In the genomic region with DNA sequence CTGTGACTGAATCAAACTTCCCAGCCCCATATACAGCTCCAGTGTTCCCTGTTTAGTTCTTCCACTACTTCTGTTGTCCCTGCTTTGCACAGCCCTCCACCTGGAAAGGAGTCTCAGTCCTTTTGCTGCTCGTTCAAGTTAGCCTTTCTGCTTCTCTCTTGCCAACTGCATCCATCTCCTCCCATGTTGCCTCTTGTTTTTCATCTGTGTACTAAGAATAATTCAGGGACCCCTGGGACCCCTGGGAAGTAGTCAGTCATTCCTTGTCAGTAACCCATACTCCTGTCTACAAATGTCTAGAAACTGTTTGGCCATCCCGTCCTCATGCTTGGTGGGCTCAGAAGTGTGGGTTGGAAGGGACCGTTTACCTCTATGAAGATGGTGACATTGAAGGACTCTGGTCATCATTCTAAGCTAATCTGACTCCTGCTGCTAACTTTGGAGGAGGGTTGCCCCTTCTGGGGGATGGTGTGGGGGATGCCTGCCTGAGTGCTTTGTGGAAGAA, we compare ENCODE assay signal across 8 mouse cellular contexts. TPM values are rescaled to one million over a fixed set of nuclear protein-coding genes. Genes with fewer than 3 reads are reported as not detected.
DNase-seq lines count a peak whose midpoint lies in the region; ATAC-seq and TF ChIP-seq lines count a peak whose summit lies in the region.

No protein-coding gene starts in this region.

- H3K27me3 ChIP-seq in C2C12 (ENCODE audit: control insufficient read depth, insufficient read depth, insufficient read length) = no peaks in the 10 kb centered on the region
- H3K27me3 ChIP-seq in forebrain, embryonic 12.5 days = no peaks in the 10 kb centered on the region
- H3K27me3 ChIP-seq in liver, embryonic 13.5 days = no peaks in the 10 kb centered on the region
- H3K27me3 ChIP-seq in thymus, adult 2 months (ENCODE audit: control insufficient read depth, insufficient read depth, low read length) = no peaks in the 10 kb centered on the region

- H3K79me2 ChIP-seq in C2C12 (ENCODE audit: control insufficient read depth, insufficient read depth) = peaks cover 56% of the 10 kb centered on the region

- H3K9ac ChIP-seq in forebrain, embryonic 12.5 days = peak overlapping the region; percentile 93
- H3K9ac ChIP-seq in liver, embryonic 13.5 days = peak overlapping the region; percentile 97

- TF ChIP-seq CTCF in gastrocnemius, adult 2 months (IDR thresholded peaks at IDR 0.05) = no peak
- TF ChIP-seq CTCF in C2C12 (IDR thresholded peaks at IDR 0.05; ENCODE audit: control insufficient read depth, insufficient read depth, insufficient read length) = no peak
- no peak for TF ChIP-seq CTCF in thymus, adult 2 months (IDR thresholded peaks at IDR 0.05; ENCODE audit: borderline replicate concordance, control insufficient read depth, extremely low read depth, insufficient read depth, low read length, poor library complexity)

- H3K9me3 ChIP-seq in forebrain, embryonic 12.5 days = no peaks in the 10 kb centered on the region
- H3K9me3 ChIP-seq in liver, embryonic 13.5 days (replicated peaks) = no peaks in the 10 kb centered on the region

- peak overlapping the region; percentile 80 for H3ac ChIP-seq in C2C12 (ENCODE audit: control insufficient read depth, insufficient read length, low read depth)

- peak overlapping the region; percentile 85 for H3K4me2 ChIP-seq in forebrain, embryonic 12.5 days
- peak overlapping the region; percentile 78 for H3K4me2 ChIP-seq in liver, embryonic 13.5 days

- H3K36me3 ChIP-seq in C2C12 (ENCODE audit: control insufficient read depth, insufficient read depth) = no peaks in the 10 kb centered on the region
- 0 out of 2 replicates have a peak, but pooled peaks cover 4% of the 10 kb centered on the region for H3K36me3 ChIP-seq in forebrain, embryonic 12.5 days (replicated peaks)
- peaks cover 23% of the 10 kb centered on the region for H3K36me3 ChIP-seq in liver, embryonic 13.5 days
- no peaks in the 10 kb centered on the region for H3K36me3 ChIP-seq in thymus, adult 2 months (ENCODE audit: control insufficient read depth, insufficient read depth, low read length)

- TF ChIP-seq POLR2A in thymus, adult 2 months (IDR thresholded peaks at IDR 0.05; ENCODE audit: control insufficient read depth, extremely low read depth, insufficient read depth, low read length, poor library complexity) = no peak

- no peak for DNase-seq in gastrocnemius, adult 2 months
- DNase-seq in gastrocnemius, postnatal 36 days = no peak
- no peak for DNase-seq in liver, embryonic 13.5 days
- DNase-seq in thymus, adult 2 months = no peak
- DNase-seq in B cell, adult 2 months = no peak
- no peak for DNase-seq in kidney, adult 18-20 months

- peak overlapping the region; percentile 95 for H3K27ac ChIP-seq in gastrocnemius, adult 2 months
- peak overlapping the region; percentile 71; the same call in 1 of the 2 replicates for H3K27ac ChIP-seq in forebrain, embryonic 12.5 days
- H3K27ac ChIP-seq in liver, embryonic 13.5 days = peak overlapping the region; percentile 95
- no peak overlapping the region for H3K27ac ChIP-seq in thymus, adult 2 months (ENCODE audit: control insufficient read depth, insufficient read depth, low read length)

- H3K4me1 ChIP-seq in forebrain, embryonic 12.5 days = peaks cover 22% of the 10 kb centered on the region
- H3K4me1 ChIP-seq in liver, embryonic 13.5 days (replicated peaks) = peaks cover 77% of the 10 kb centered on the region
- H3K4me1 ChIP-seq in thymus, adult 2 months (replicated peaks; ENCODE audit: control insufficient read depth, insufficient read depth, low read length) = peaks cover 14% of the 10 kb centered on the region

- peak overlapping the region; percentile 76 for H3K4me3 ChIP-seq in gastrocnemius, adult 2 months
- H3K4me3 ChIP-seq in C2C12 (ENCODE audit: insufficient read depth, poor library complexity, severe bottlenecking) = peak overlapping the region; percentile 56
- peak overlapping the region; percentile 85 for H3K4me3 ChIP-seq in forebrain, embryonic 12.5 days (replicated peaks)
- H3K4me3 ChIP-seq in liver, embryonic 13.5 days (replicated peaks) = peak overlapping the region; percentile 93
- no peak overlapping the region for H3K4me3 ChIP-seq in thymus, adult 2 months (ENCODE audit: control insufficient read depth, insufficient read depth, low read length)

- peaks cover 31% of the 10 kb centered on the region for H3K79me3 ChIP-seq in C2C12 (ENCODE audit: low read depth)

- ATAC-seq in forebrain, embryonic 12.5 days (ENCODE audit: low FRiP score) = no peak
- no peak for ATAC-seq in liver, embryonic 13.5 days (ENCODE audit: low read depth)

- intact Hi-C loops in gastrocnemius, adult 2 months (cut with DNase I) = loop anchor here (2.0 to 5.0 kb wide), 2 partner anchors 14 to 36 kb away; no protein-coding TSS in a partner anchor
- intact Hi-C loops in gastrocnemius, postnatal 36 days (cut with DNase I) = loop anchor here (2.0 kb wide), 1 partner anchor 16 kb away; no protein-coding TSS in a partner anchor

- WGBS in forebrain, embryonic 12.5 days = 34% methylated on average over 3 of the region's 3 CpGs
- WGBS in liver, embryonic 13.5 days (ENCODE audit: insufficient replicate concordance) = 46% methylated on average over 3 of the region's 3 CpGs
- WGBS in thymus, adult 2 months = 54% methylated on average over 3 of the region's 3 CpGs

TF ChIP-seq in C2C12, 6 proteins besides CTCF, POLR2A, EP300 and RAD21:
- TF ChIP-seq CEBPB (IDR thresholded peaks at IDR 0.05; ENCODE audit: low read depth) (no peak), MAX (IDR thresholded peaks at IDR 0.05) (no peak), USF1 (IDR thresholded peaks at IDR 0.05; ENCODE audit: low read depth) (no peak), MYOD1 (IDR thresholded peaks at IDR 0.05; ENCODE audit: control insufficient read depth, insufficient read length, low read depth) (no peak), FOSL1 (IDR thresholded peaks at IDR 0.05; ENCODE audit: insufficient read depth, low read length, poor library complexity, severe bottlenecking) (no peak), MYOG (IDR thresholded peaks at IDR 0.05; ENCODE audit: control insufficient read depth, extremely low read depth, insufficient read length) (no peak)

RNA-seq across cellular contexts. Expression of gene St3gal2, which starts 1.1 kb away (rescaled TPM):
- 10 to 100 TPM; 46.4 to 51.0 TPM for total RNA-seq in gastrocnemius, adult 2 months (2021)
- total RNA-seq in gastrocnemius, postnatal 36 days (2021) = 10 to 100 TPM; 47.1 to 48.8 TPM
- polyA plus RNA-seq in C2C12 (2012; fragmentation: generic; extraction: Trizol) = 23.3 TPM
- 26.2 and 27.2 TPM in 2 replicates for polyA plus RNA-seq in forebrain, embryonic 12.5 days (2016; fragmentation: Nextera tagmentation; extraction: Ambion mirVana)
- 21.0 and 25.2 TPM in 2 replicates for polyA plus RNA-seq in liver, embryonic 13.5 days (2015; fragmentation: Nextera tagmentation; extraction: Ambion mirVana)
- 21.7 and 22.1 TPM in 2 replicates for polyA plus RNA-seq in thymus, adult 2 months (2012; rRNA removed)

RNA-seq across cellular contexts. Expression of gene Fuk, which starts 18.5 kb away (rescaled TPM):
- total RNA-seq in gastrocnemius, adult 2 months (2021) = 1 to 10 TPM; 4.4 TPM
- 1 to 10 TPM; 3.2 to 3.8 TPM for total RNA-seq in gastrocnemius, postnatal 36 days (2021)
- polyA plus RNA-seq in C2C12 (2012; fragmentation: generic; extraction: Trizol) = 6.4 TPM
- polyA plus RNA-seq in forebrain, embryonic 12.5 days (2016; fragmentation: Nextera tagmentation; extraction: Ambion mirVana) = 13.2 and 14.4 TPM in 2 replicates
- polyA plus RNA-seq in liver, embryonic 13.5 days (2015; fragmentation: Nextera tagmentation; extraction: Ambion mirVana) = 2.8 and 3.0 TPM in 2 replicates
- 22.1 and 22.4 TPM in 2 replicates for polyA plus RNA-seq in thymus, adult 2 months (2012; rRNA removed)
